Mouse (Mus musculus): ENCODE measurements at regions not wholly inside any gene's neighbourhood (a gene's known extent, or its start where the extent isn't known, plus 50 kb on each side); places are given as distances from the start of the nearest gene placed in this dataset.

GRCm38 (mm10) chr1:145379739-145380138 lies 604.5 kb upstream of the Rgs18 start:
- Histone ChIP-seq H3K4me1 (ENCODE audit: control insufficient read depth, insufficient read depth, low read length) (no peaks in the 10 kb centered on the region), H3K4me2 (ENCODE audit: low read length) (no peak overlapping the region), H3K36me3 (ENCODE audit: control insufficient read depth, insufficient read depth, low read length) (no peaks in the 10 kb centered on the region), H3K27ac (replicated peaks; ENCODE audit: low read depth, low read length) (no peak overlapping the region), H3K9ac (replicated peaks; ENCODE audit: low read length) (no peak overlapping the region), H3K27me3 (ENCODE audit: control insufficient read depth, insufficient read depth, low read length) (no peaks in the 10 kb centered on the region), H3K9me3 (ENCODE audit: control insufficient read depth, low read length) (no peaks in the 10 kb centered on the region), H3K4me3 (replicated peaks; ENCODE audit: low read depth, low read length) (no peak overlapping the region)
- WGBS: 55% methylated on average over 1 of the region's 1 CpGs
- ATAC-seq (ENCODE audit: low FRiP score, low TSS enrichment) (no peak), DNase-seq (no peak)

- H3K27me3 ChIP-seq (ENCODE audit: control insufficient read depth, insufficient read depth, low read length): no peaks in the 10 kb centered on the region
- H3K4me1 ChIP-seq (ENCODE audit: control insufficient read depth, insufficient read depth, low read length): no peaks in the 10 kb centered on the region
- DNase-seq (no peak), ATAC-seq (ENCODE audit: low FRiP score, low TSS enrichment) (no peak)
- no peaks in the 10 kb centered on the region for H3K9me3 ChIP-seq (ENCODE audit: control insufficient read depth, low read length)
- H3K4me3 ChIP-seq (replicated peaks; ENCODE audit: low read depth, low read length): no peak overlapping the region
- no peak overlapping the region for H3K9ac ChIP-seq (replicated peaks; ENCODE audit: low read length)
- 86% methylated on average over 2 of the region's 2 CpGs for WGBS
- H3K36me3 ChIP-seq (ENCODE audit: control insufficient read depth, insufficient read depth, low read length): no peaks in the 10 kb centered on the region
- no peak overlapping the region for H3K4me2 ChIP-seq (ENCODE audit: low read length)
- no peak overlapping the region for H3K27ac ChIP-seq (replicated peaks; ENCODE audit: low read depth, low read length)
Observed at GRCm38 (mm10) chr1:145377031-145377430, 601.8 kb upstream of the Rgs18 start.

GRCm38 (mm10) chr1:145376069-145376468 lies 600.8 kb upstream of the Rgs18 start:
- DNase-seq (no peak), ATAC-seq (ENCODE audit: low FRiP score, low TSS enrichment) (no peak)
- Histone ChIP-seq H3K9me3 (ENCODE audit: control insufficient read depth, low read length) (no peaks in the 10 kb centered on the region), H3K4me1 (ENCODE audit: control insufficient read depth, insufficient read depth, low read length) (no peaks in the 10 kb centered on the region), H3K36me3 (ENCODE audit: control insufficient read depth, insufficient read depth, low read length) (no peaks in the 10 kb centered on the region), H3K9ac (replicated peaks; ENCODE audit: low read length) (no peak overlapping the region), H3K4me3 (replicated peaks; ENCODE audit: low read depth, low read length) (no peak overlapping the region), H3K27ac (replicated peaks; ENCODE audit: low read depth, low read length) (no peak overlapping the region), H3K4me2 (ENCODE audit: low read length) (no peak overlapping the region), H3K27me3 (ENCODE audit: control insufficient read depth, insufficient read depth, low read length) (no peaks in the 10 kb centered on the region)
- WGBS: 80% methylated on average over 2 of the region's 2 CpGs

GRCm38 (mm10) chr1:145363796-145364195 lies 588.6 kb upstream of the Rgs18 start:
- no peak for ATAC-seq (ENCODE audit: low FRiP score, low TSS enrichment)
- no peaks in the 10 kb centered on the region for H3K27me3 ChIP-seq (ENCODE audit: control insufficient read depth, insufficient read depth, low read length)
- H3K4me1 ChIP-seq (ENCODE audit: control insufficient read depth, insufficient read depth, low read length): no peaks in the 10 kb centered on the region
- no peak for DNase-seq
- no peak overlapping the region for H3K9ac ChIP-seq (replicated peaks; ENCODE audit: low read length)
- H3K36me3 ChIP-seq (ENCODE audit: control insufficient read depth, insufficient read depth, low read length): no peaks in the 10 kb centered on the region
- H3K9me3 ChIP-seq (ENCODE audit: control insufficient read depth, low read length): no peaks in the 10 kb centered on the region
- no peak overlapping the region for H3K27ac ChIP-seq (replicated peaks; ENCODE audit: low read depth, low read length)
- H3K4me3 ChIP-seq (replicated peaks; ENCODE audit: low read depth, low read length): no peak overlapping the region
- no peak overlapping the region for H3K4me2 ChIP-seq (ENCODE audit: low read length)

- Histone ChIP-seq H3K4me3 (replicated peaks; ENCODE audit: low read depth, low read length) (no peak overlapping the region), H3K27me3 (ENCODE audit: control insufficient read depth, insufficient read depth, low read length) (no peaks in the 10 kb centered on the region), H3K27ac (replicated peaks; ENCODE audit: low read depth, low read length) (no peak overlapping the region), H3K9ac (replicated peaks; ENCODE audit: low read length) (no peak overlapping the region), H3K9me3 (ENCODE audit: control insufficient read depth, low read length) (no peaks in the 10 kb centered on the region), H3K36me3 (ENCODE audit: control insufficient read depth, insufficient read depth, low read length) (no peaks in the 10 kb centered on the region), H3K4me2 (ENCODE audit: low read length) (no peak overlapping the region), H3K4me1 (ENCODE audit: control insufficient read depth, insufficient read depth, low read length) (no peaks in the 10 kb centered on the region)
- DNase-seq (no peak), ATAC-seq (ENCODE audit: low FRiP score, low TSS enrichment) (0 out of 2 replicates have a peak, but pooled peaks have one; percentile 6)
Observed at GRCm38 (mm10) chr1:145344821-145345220, 569.6 kb upstream of the Rgs18 start.

GRCm38 (mm10) chr1:145344356-145344755 lies 569.1 kb upstream of the Rgs18 start:
- H3K9ac ChIP-seq (replicated peaks; ENCODE audit: low read length): no peak overlapping the region
- no peak overlapping the region for H3K4me3 ChIP-seq (replicated peaks; ENCODE audit: low read depth, low read length)
- WGBS: 81% methylated on average over 1 of the region's 1 CpGs
- H3K4me2 ChIP-seq (ENCODE audit: low read length): no peak overlapping the region
- DNase-seq (no peak), ATAC-seq (ENCODE audit: low FRiP score, low TSS enrichment) (no peak)
- no peaks in the 10 kb centered on the region for H3K4me1 ChIP-seq (ENCODE audit: control insufficient read depth, insufficient read depth, low read length)
- no peaks in the 10 kb centered on the region for H3K27me3 ChIP-seq (ENCODE audit: control insufficient read depth, insufficient read depth, low read length)
- no peaks in the 10 kb centered on the region for H3K9me3 ChIP-seq (ENCODE audit: control insufficient read depth, low read length)
- H3K27ac ChIP-seq (replicated peaks; ENCODE audit: low read depth, low read length): no peak overlapping the region
- no peaks in the 10 kb centered on the region for H3K36me3 ChIP-seq (ENCODE audit: control insufficient read depth, insufficient read depth, low read length)

GRCm38 (mm10) chr1:145336879-145337278 lies 561.6 kb upstream of the Rgs18 start:
- no peak overlapping the region for H3K9ac ChIP-seq (replicated peaks; ENCODE audit: low read length)
- H3K4me1 ChIP-seq (ENCODE audit: control insufficient read depth, insufficient read depth, low read length): no peaks in the 10 kb centered on the region
- no peaks in the 10 kb centered on the region for H3K9me3 ChIP-seq (ENCODE audit: control insufficient read depth, low read length)
- H3K27me3 ChIP-seq (ENCODE audit: control insufficient read depth, insufficient read depth, low read length): no peaks in the 10 kb centered on the region
- DNase-seq: no peak
- no peak for ATAC-seq (ENCODE audit: low FRiP score, low TSS enrichment)
- 83% methylated on average over 1 of the region's 1 CpGs for WGBS
- no peak overlapping the region for H3K27ac ChIP-seq (replicated peaks; ENCODE audit: low read depth, low read length)
- no peaks in the 10 kb centered on the region for H3K36me3 ChIP-seq (ENCODE audit: control insufficient read depth, insufficient read depth, low read length)
- no peak overlapping the region for H3K4me2 ChIP-seq (ENCODE audit: low read length)
- no peak overlapping the region for H3K4me3 ChIP-seq (replicated peaks; ENCODE audit: low read depth, low read length)

GRCm38 (mm10) chr1:145292931-145293330 lies 517.7 kb upstream of the Rgs18 start:
- no peaks in the 10 kb centered on the region for H3K36me3 ChIP-seq (ENCODE audit: control insufficient read depth, insufficient read depth, low read length)
- no peak overlapping the region for H3K4me3 ChIP-seq (replicated peaks; ENCODE audit: low read depth, low read length)
- no peak overlapping the region for H3K9ac ChIP-seq (replicated peaks; ENCODE audit: low read length)
- no peaks in the 10 kb centered on the region for H3K4me1 ChIP-seq (ENCODE audit: control insufficient read depth, insufficient read depth, low read length)
- H3K27ac ChIP-seq (replicated peaks; ENCODE audit: low read depth, low read length): no peak overlapping the region
- no peak for DNase-seq
- no peaks in the 10 kb centered on the region for H3K9me3 ChIP-seq (ENCODE audit: control insufficient read depth, low read length)
- H3K4me2 ChIP-seq (ENCODE audit: low read length): no peak overlapping the region
- WGBS: 81% methylated on average over 2 of the region's 2 CpGs
- ATAC-seq (ENCODE audit: low FRiP score, low TSS enrichment): no peak
- H3K27me3 ChIP-seq (ENCODE audit: control insufficient read depth, insufficient read depth, low read length): no peaks in the 10 kb centered on the region
